Mouse (Mus musculus): Measurements from ENCODE around the gene Dnal1. TPM values are rescaled to one million over a fixed set of nuclear protein-coding genes. Genes with fewer than 3 reads are reported as not detected.
"Not testable (repeated sequence)": the region's sequence is repeated elsewhere in the genome, so short reads cannot be mapped to it uniquely, and the experiment has no call there.

Gene Dnal1
- polyA plus RNA-seq, 1 experiment from 2014 or later: 6.8 TPM

DNA sequence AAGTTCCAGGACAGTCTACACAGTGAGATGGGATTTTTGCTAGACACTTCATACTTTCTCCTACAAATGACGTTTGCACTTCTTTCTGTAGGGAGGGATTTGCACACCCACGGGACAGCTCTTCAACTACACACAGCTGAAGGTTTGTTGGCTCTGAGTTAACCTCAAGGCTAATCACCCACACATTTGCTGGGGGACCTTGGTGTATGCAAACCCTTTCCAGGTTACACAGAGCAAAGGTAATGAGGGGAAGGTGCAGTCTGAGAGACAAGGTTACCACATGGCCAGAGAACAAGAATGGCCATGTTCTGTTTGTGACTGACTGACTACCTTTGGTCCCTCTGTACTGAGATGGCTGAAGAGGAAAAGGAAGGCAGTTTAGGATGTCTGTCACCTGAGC is 30.3 kb upstream of the Dnal1 start:
- WGBS: 87% methylated on average over 2 of the region's 2 CpGs
- Histone ChIP-seq H3K27me3 (ENCODE audit: control insufficient read depth, insufficient read depth, low read length) (no peaks in the 10 kb centered on the region), H3K9ac (ENCODE audit: low read length) (no peak overlapping the region), H3K27ac (ENCODE audit: low read depth, low read length) (no peak overlapping the region), H3K9me3 (ENCODE audit: control insufficient read depth, low read length) (no peaks in the 10 kb centered on the region), H3K4me1 (replicated peaks; ENCODE audit: control insufficient read depth, insufficient read depth, low read length) (no peaks in the 10 kb centered on the region), H3K4me2 (ENCODE audit: low read depth, low read length, severe bottlenecking) (no peak overlapping the region), H3K4me3 (ENCODE audit: low read depth, low read length) (no peak overlapping the region), H3K36me3 (ENCODE audit: control insufficient read depth, insufficient read depth, low read length) (no peaks in the 10 kb centered on the region)
- DNase-seq (ENCODE audit: low spot score) (no peak), ATAC-seq (replicated peaks; ENCODE audit: low FRiP score) (no peak)

DNA sequence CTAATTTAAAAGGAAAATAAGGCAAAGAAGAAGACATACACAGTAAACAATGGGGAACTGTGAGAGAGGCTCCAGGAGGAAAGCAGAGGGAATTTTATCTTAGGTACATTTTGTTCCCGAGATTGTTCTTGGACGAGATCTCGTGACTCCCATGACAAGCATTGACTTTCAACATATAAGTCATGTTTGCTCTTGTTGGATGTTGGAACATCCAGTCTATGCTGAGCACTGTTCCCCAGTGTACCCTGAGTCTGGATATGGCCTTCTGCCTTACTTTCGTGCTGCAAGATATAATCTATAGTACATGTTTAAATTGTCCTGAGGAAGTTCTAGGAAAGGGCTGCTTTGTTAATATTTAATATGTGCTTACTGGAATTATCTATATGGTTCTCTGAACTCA is 29.6 kb upstream of the Dnal1 start:
- DNase-seq (ENCODE audit: low spot score) (no peak), ATAC-seq (replicated peaks; ENCODE audit: low FRiP score) (no peak)
- no peaks in the 10 kb centered on the region for H3K27me3 ChIP-seq (ENCODE audit: control insufficient read depth, insufficient read depth, low read length)
- no peak overlapping the region for H3K4me2 ChIP-seq (ENCODE audit: low read depth, low read length, severe bottlenecking)
- H3K9ac ChIP-seq (ENCODE audit: low read length): no peak overlapping the region
- peaks cover 3% of the 10 kb centered on the region; the same call in 1 of the 2 replicates for H3K9me3 ChIP-seq (ENCODE audit: control insufficient read depth, low read length)
- WGBS: 93% methylated on average over 4 of the region's 4 CpGs
- no peak overlapping the region for H3K27ac ChIP-seq (ENCODE audit: low read depth, low read length)
- no peak overlapping the region for H3K4me3 ChIP-seq (ENCODE audit: low read depth, low read length)
- H3K36me3 ChIP-seq (ENCODE audit: control insufficient read depth, insufficient read depth, low read length): no peaks in the 10 kb centered on the region
- no peaks in the 10 kb centered on the region for H3K4me1 ChIP-seq (replicated peaks; ENCODE audit: control insufficient read depth, insufficient read depth, low read length)

DNA sequence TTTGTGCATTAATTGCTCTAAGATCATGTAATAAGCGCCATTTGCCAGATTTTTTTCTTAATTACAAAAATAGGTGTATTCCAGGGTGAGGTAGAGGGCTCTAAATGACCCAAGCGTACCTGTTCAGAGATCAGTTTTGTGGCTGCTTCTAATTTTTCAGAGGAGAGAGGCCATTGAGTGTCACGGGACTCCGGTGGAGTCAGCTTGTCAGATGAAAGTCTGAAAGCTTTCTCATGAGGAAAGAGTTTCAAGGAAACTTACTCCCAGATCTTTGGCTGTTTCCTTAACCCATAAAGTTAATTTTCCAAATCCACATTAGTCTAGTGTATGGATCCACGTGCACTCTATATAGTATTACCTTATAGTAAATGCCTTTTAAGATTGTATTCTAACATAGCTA is 19.5 kb upstream of the Dnal1 start:
- not testable (repeated sequence) for H3K4me1 ChIP-seq (replicated peaks; ENCODE audit: control insufficient read depth, insufficient read depth, low read length); H3K27me3 ChIP-seq (ENCODE audit: control insufficient read depth, insufficient read depth, low read length); H3K27ac ChIP-seq (ENCODE audit: low read depth, low read length); H3K9me3 ChIP-seq (ENCODE audit: control insufficient read depth, low read length); H3K36me3 ChIP-seq (ENCODE audit: control insufficient read depth, insufficient read depth, low read length); ATAC-seq (replicated peaks; ENCODE audit: low FRiP score); H3K9ac ChIP-seq (ENCODE audit: low read length); H3K4me2 ChIP-seq (ENCODE audit: low read depth, low read length, severe bottlenecking); H3K4me3 ChIP-seq (ENCODE audit: low read depth, low read length)
- peak; percentile 13 for DNase-seq (ENCODE audit: low spot score)
- WGBS: 90% methylated on average over 5 of the region's 5 CpGs

DNA sequence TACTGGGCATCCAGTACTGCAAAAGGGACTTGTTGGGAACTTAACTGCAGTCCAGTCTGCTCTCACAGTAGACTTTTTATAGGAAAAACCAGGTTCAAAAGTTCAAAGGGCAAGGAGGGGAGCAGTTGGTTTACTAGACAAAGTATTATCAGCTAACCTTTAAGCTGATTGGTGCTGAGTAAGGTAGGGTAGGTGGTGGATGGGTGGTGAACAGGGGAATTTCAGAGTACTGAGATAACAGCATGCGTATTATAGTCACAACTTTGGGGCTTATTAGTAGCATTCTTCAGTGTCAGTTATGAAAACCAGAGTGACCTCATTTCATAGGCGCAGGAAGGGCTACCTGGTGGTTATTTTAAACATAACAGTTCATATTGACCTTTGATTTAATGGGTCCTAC is 14.6 kb upstream of the Dnal1 start:
- WGBS: 97% methylated on average over 2 of the region's 2 CpGs
- H3K4me2 ChIP-seq (ENCODE audit: low read depth, low read length, severe bottlenecking): no peak overlapping the region
- H3K9me3 ChIP-seq (ENCODE audit: control insufficient read depth, low read length): no peaks in the 10 kb centered on the region
- H3K4me1 ChIP-seq (replicated peaks; ENCODE audit: control insufficient read depth, insufficient read depth, low read length): no peaks in the 10 kb centered on the region
- no peaks in the 10 kb centered on the region for H3K27me3 ChIP-seq (ENCODE audit: control insufficient read depth, insufficient read depth, low read length)
- ATAC-seq (replicated peaks; ENCODE audit: low FRiP score) (no peak), DNase-seq (ENCODE audit: low spot score) (no peak)
- no peaks in the 10 kb centered on the region for H3K36me3 ChIP-seq (ENCODE audit: control insufficient read depth, insufficient read depth, low read length)
- no peak overlapping the region for H3K9ac ChIP-seq (ENCODE audit: low read length)
- H3K4me3 ChIP-seq (ENCODE audit: low read depth, low read length): no peak overlapping the region
- H3K27ac ChIP-seq (ENCODE audit: low read depth, low read length): no peak overlapping the region

DNA sequence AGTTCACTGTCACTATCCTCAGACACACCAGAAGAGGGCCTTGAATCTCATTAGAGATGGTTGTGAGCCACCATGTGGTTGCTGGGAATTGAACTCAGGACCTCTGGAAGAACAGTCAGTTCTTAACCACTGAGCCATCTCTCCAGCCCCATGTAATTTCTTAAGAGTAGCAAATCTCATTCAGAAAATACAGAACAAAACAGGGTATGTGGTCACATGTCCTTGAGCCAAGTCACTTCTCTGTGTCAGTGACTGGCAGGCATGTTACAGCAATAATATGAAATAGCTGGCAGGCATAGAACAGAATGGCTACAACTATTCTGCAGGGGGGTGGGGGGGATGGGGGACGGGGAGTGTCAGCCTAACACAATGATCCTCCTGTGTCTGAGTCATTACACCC is 14.1 kb upstream of the Dnal1 start:
- Histone ChIP-seq H3K27ac (ENCODE audit: low read depth, low read length) (no peak overlapping the region), H3K27me3 (ENCODE audit: control insufficient read depth, insufficient read depth, low read length) (no peaks in the 10 kb centered on the region), H3K36me3 (ENCODE audit: control insufficient read depth, insufficient read depth, low read length) (no peaks in the 10 kb centered on the region), H3K4me3 (ENCODE audit: low read depth, low read length) (no peak overlapping the region), H3K9me3 (ENCODE audit: control insufficient read depth, low read length) (no peaks in the 10 kb centered on the region), H3K4me1 (replicated peaks; ENCODE audit: control insufficient read depth, insufficient read depth, low read length) (no peaks in the 10 kb centered on the region), H3K9ac (ENCODE audit: low read length) (no peak overlapping the region), H3K4me2 (ENCODE audit: low read depth, low read length, severe bottlenecking) (peak overlapping the region; percentile 85; the same call in 1 of the 2 replicates)
- ATAC-seq (replicated peaks; ENCODE audit: low FRiP score) (no peak), DNase-seq (ENCODE audit: low spot score) (peak; percentile 30)
- 81% methylated on average over 1 of the region's 1 CpGs for WGBS

- Histone ChIP-seq H3K9ac (ENCODE audit: low read length) (peak within 1 kb of the TSS; percentile 65), H3K4me2 (ENCODE audit: low read depth, low read length, severe bottlenecking) (peak within 1 kb of the TSS; percentile 85), H3K4me3 (ENCODE audit: low read depth, low read length) (peak within 1 kb of the TSS; percentile 44)
- not testable (repeated sequence) for H3K27ac ChIP-seq (ENCODE audit: low read depth, low read length); H3K4me1 ChIP-seq (replicated peaks; ENCODE audit: control insufficient read depth, insufficient read depth, low read length); H3K27me3 ChIP-seq (ENCODE audit: control insufficient read depth, insufficient read depth, low read length); H3K9me3 ChIP-seq (ENCODE audit: control insufficient read depth, low read length); H3K36me3 ChIP-seq (ENCODE audit: control insufficient read depth, insufficient read depth, low read length)
- ATAC-seq (replicated peaks; ENCODE audit: low FRiP score) (peak; percentile 46; the same call in 1 of the 2 replicates), DNase-seq (ENCODE audit: low spot score) (peak; percentile 72)
- under 1% methylated on average over 74 of the region's 80 CpGs for WGBS
Measured at GRCm38 (mm10) chr12:84100604-84101492, 13.3 kb upstream of the Dnal1 start, which contains the start of gene Acot6. Gene Acot6 (plus strand): TSS chr12:84100654.

DNA sequence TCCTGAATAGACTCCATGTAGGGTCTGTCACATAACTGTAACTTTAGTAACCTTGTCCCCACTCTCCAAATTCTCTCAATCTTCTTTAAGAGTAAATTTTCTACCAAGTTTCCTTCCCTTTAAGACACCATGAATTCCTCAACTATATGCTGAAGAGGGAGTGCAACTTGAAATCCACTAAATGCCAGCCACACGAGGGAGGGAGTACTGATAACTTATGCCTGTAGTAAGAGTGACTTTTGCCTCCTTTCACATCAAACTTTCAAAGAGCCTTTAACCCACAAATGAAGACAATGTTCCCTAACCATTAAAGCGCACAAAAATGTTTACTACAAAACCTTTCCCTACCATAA is 12.7 kb upstream of the Dnal1 start:
- 58% methylated on average over 2 of the region's 2 CpGs for WGBS
- H3K4me1 ChIP-seq (replicated peaks; ENCODE audit: control insufficient read depth, insufficient read depth, low read length): no peaks in the 10 kb centered on the region
- peak overlapping the region; percentile 85 for H3K4me2 ChIP-seq (ENCODE audit: low read depth, low read length, severe bottlenecking)
- no peaks in the 10 kb centered on the region for H3K27me3 ChIP-seq (ENCODE audit: control insufficient read depth, insufficient read depth, low read length)
- DNase-seq (ENCODE audit: low spot score) (no peak), ATAC-seq (replicated peaks; ENCODE audit: low FRiP score) (no peak)
- H3K9ac ChIP-seq (ENCODE audit: low read length): no peak overlapping the region
- no peaks in the 10 kb centered on the region for H3K36me3 ChIP-seq (ENCODE audit: control insufficient read depth, insufficient read depth, low read length)
- peak overlapping the region; percentile 44 for H3K4me3 ChIP-seq (ENCODE audit: low read depth, low read length)
- no peak overlapping the region for H3K27ac ChIP-seq (ENCODE audit: low read depth, low read length)
- H3K9me3 ChIP-seq (ENCODE audit: control insufficient read depth, low read length): no peaks in the 10 kb centered on the region

- DNase-seq (ENCODE audit: low spot score) (peak; percentile 13), ATAC-seq (replicated peaks; ENCODE audit: low FRiP score) (no peak)
- H3K4me3 ChIP-seq (ENCODE audit: low read depth, low read length): no peak overlapping the region
- no peaks in the 10 kb centered on the region for H3K27me3 ChIP-seq (ENCODE audit: control insufficient read depth, insufficient read depth, low read length)
- no peak overlapping the region for H3K9ac ChIP-seq (ENCODE audit: low read length)
- H3K4me1 ChIP-seq (replicated peaks; ENCODE audit: control insufficient read depth, insufficient read depth, low read length): no peaks in the 10 kb centered on the region
- no peak overlapping the region for H3K4me2 ChIP-seq (ENCODE audit: low read depth, low read length, severe bottlenecking)
- H3K9me3 ChIP-seq (ENCODE audit: control insufficient read depth, low read length): no peaks in the 10 kb centered on the region
- WGBS: 87% methylated on average over 3 of the region's 3 CpGs
- no peak overlapping the region for H3K27ac ChIP-seq (ENCODE audit: low read depth, low read length)
- no peaks in the 10 kb centered on the region for H3K36me3 ChIP-seq (ENCODE audit: control insufficient read depth, insufficient read depth, low read length)
Measured at GRCm38 (mm10) chr12:84107012-84107411, 7.2 kb upstream of the Dnal1 start.

GRCm38 (mm10) chr12:84107692-84108091 is 6.5 kb upstream of the Dnal1 start:
- Histone ChIP-seq H3K4me2 (ENCODE audit: low read depth, low read length, severe bottlenecking) (no peak overlapping the region), H3K27me3 (ENCODE audit: control insufficient read depth, insufficient read depth, low read length) (no peaks in the 10 kb centered on the region), H3K4me1 (replicated peaks; ENCODE audit: control insufficient read depth, insufficient read depth, low read length) (no peaks in the 10 kb centered on the region), H3K9me3 (ENCODE audit: control insufficient read depth, low read length) (no peaks in the 10 kb centered on the region), H3K27ac (ENCODE audit: low read depth, low read length) (no peak overlapping the region), H3K36me3 (ENCODE audit: control insufficient read depth, insufficient read depth, low read length) (no peaks in the 10 kb centered on the region), H3K9ac (ENCODE audit: low read length) (no peak overlapping the region), H3K4me3 (ENCODE audit: low read depth, low read length) (no peak overlapping the region)
- ATAC-seq (replicated peaks; ENCODE audit: low FRiP score) (no peak), DNase-seq (ENCODE audit: low spot score) (peak; percentile 33)
- WGBS: 78% methylated on average over 1 of the region's 1 CpGs
